Mouse (Mus musculus): ENCODE data around the gene Cryzl2.

GRCm38 (mm10) chr1:157535571-157535970 is 77.2 kb downstream of the Cryzl2 start:
- TF ChIP-seq CTCF (IDR thresholded peaks at IDR 0.05; ENCODE audit: low read depth) (no peak), EP300 (IDR thresholded peaks at IDR 0.05; ENCODE audit: low read depth) (no peak)
